Mouse (Mus musculus) c-Kit-positive CD71-negative TER-119-negative erythroid progenitor cells, embryonic 14.5 days (primary cell): ENCODE data around the gene Rin1.
"Not testable (repeated sequence)": the region's sequence is repeated elsewhere in the genome, so short reads cannot be mapped to it uniquely, and the experiment has no call there.

Experiments
- DNase-seq: peaks from one replicate; pipeline ENCODE4 v3.0.0-alpha.2; 2013; ENCODE audit warnings: low read depth

Gene Rin1

DNA sequence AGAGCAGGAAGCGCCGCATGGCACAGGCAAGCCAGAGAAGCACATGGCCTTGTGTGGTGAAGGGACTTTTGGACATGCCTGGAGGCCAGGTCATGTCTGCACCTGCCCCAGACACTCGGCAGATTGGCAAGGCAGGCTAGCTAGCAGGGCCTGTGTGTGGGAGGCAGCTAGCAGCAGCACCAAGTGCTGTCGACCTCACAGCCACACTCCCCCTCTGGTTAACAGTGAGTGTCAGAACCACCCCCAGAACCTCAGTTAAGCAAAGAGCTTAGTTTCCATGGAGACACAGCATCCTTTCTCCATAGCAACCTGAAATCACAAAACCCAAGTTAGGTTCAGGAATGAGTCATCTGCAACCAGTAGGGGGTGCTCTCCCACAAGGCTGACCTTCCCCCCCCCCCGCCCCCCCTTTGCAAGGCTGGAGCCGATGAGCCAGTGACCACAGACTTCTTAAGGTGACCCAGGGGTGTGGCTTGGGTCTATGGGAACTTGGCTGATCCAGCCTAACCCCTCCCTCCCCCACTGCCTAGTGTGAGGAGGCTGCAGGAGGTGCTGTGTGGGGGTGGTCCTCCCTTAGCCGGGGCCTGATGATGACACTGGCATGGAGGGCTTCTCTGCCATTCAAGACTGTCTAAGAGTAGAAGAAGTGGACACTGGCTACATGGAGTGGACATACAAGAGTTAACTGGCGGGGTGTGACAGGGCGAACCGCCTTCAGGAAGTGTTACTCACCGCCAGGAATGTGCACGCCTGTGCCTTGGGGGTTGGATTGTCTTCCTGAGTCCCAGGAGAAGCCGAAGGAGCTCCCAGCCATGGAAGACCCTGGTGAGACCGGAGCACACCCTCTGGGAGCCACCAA, at the start of gene Rin1:
TSS of gene Rin1 (plus strand) at position 435 of the 859 bp plus-strand sequence.
- no peak for DNase-seq

- peak; percentile 79 for DNase-seq
These were observed 48.4 kb upstream of the Rin1 start for GRCm38 (mm10) chr19:5001666-5002406.

GRCm38 (mm10) chr19:5003644-5004043, 46.6 kb upstream of the Rin1 start:
- DNase-seq: not testable (repeated sequence)

DNA sequence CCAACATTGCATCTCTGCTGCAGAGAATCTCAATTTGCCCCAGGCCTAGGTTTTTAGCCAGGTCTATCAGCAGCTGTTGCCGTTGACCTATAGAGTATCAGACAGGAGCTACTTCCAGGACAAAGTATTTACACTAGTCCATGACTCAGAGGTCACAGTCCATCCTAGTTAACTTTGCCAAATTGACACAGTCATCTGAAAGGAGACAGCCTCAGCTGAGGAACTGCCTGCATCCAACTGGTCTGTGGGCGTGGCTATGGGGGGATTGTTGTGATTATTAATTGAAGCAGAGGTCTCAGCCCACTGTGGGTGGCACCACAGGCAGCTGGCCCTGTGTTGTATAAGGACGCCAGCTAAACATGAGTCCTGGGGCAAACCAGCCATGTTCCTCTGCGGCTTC, 45.4 kb upstream of the Rin1 start:
- DNase-seq: no peak

DNA sequence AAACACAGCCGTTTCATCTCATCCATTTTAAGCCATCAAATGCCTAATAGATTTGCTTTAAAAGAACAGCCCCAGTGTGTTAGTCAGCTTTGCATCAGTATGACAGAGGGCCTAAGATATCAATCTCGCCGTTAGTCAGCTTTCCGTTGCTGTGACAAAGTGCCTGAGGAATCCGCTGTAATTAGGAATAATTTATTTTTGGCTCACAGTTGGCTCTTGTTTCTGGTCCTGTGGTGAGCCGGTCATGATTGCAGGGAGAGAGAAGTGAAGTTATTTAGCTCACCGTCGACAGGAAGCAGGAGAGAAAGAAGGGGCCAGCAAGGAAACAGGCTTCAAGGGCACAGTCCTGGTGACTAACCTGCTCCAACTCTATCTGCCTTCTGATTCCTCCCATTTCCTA, 37.1 kb upstream of the Rin1 start:
- no peak for DNase-seq

GRCm38 (mm10) chr19:5014961-5015398, 35.3 kb upstream of the Rin1 start:
- DNase-seq: no peak

DNA sequence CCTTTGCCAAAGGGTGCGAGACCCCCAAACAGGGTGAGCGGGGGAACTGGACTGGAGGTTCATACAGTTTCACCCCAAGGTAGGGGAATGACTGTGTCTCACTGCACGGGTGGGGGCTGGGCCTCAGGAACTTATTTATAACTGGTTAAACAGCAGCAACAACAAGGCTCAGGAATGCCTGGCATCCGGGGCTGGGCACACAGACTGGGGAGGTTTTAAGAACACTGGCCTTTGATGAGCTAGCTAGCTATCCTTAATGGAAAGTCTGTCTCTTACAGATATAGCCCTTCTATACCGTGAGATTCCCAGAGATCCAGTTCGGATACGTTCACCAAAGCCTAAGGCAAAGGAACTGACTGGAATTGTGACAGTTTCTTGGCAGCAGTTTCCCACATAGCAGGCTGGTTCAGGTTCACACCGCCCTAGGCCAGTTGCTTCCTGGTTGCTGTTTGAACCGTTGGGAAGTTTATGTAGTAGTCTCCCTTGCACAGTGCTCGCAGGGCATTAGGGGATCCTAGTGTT, 34.0 kb upstream of the Rin1 start:
- DNase-seq: no peak

GRCm38 (mm10) chr19:5016782-5017181, 33.5 kb upstream of the Rin1 start:
- peak; percentile 64 for DNase-seq

GRCm38 (mm10) chr19:5017611-5018010, 32.7 kb upstream of the Rin1 start:
- DNase-seq: no peak

- no peak for DNase-seq
These were observed 32.1 kb upstream of the Rin1 start for GRCm38 (mm10) chr19:5018191-5018590.

DNA sequence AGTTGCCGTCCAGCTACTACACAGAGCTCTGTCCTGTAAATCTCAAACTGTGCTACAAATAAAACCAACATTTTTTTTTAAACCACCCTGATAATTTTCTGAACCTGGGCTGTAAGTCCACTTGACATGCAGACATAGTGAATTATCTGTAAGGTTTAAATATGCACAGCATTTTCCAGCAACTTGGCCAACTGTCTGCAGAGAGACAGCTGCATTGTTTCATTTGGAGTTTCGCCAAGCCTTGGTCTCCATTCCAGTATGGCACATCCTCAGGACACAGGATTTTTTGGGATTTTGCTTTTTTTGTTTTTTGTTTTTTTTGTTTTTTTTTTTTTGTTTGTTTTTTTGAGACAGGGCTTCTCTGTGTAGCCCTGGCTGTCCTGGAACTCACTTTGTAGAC, 28.9 kb upstream of the Rin1 start:
- no peak for DNase-seq

GRCm38 (mm10) chr19:5023621-5024479, 26.4 kb upstream of the Rin1 start, which contains the start of gene Slc29a2:
TSS of gene Slc29a2 (plus strand) at chr19:5023860.
- DNase-seq: peak; percentile 84

DNA sequence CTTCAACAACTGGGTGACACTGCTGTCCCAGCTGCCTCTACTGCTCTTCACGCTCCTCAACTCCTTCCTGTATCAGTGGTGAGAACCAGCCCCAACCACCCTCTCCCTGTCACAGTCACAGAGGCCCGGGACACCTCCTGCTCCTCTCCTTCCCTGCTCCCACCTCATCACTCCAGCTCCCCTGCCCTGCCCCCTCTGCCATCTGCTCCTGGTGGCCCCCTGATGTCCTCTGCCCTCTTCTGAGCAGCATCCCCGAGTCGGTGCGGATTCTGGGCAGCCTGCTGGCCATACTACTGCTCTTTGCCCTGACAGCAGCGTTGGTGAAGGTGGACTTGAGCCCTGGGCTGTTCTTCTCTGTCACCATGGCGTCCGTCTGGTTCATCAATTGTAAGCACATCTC, 24.2 kb upstream of the Rin1 start:
- no peak for DNase-seq

DNA sequence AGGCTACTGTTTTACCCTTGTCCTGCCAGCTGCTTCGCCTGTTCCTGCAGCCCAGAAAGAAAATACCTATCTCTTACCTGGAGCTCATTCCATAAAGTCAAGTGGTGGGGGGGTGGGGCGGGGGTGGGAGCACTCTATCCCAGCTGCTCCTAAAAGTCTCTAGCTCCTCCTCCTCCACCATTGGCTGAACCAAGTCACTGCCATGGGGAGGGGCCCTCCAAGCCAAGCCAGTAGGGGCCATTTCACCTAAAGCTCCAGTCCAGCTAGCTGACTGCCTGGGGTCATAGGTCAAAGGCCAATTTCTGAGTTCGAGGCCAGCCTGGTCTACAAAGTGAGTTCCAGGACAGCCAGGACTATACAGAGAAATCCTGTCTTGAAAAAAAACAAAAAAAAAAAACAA, 17.6 kb upstream of the Rin1 start:
- DNase-seq: no peak

- DNase-seq: no peak
These were observed 13.7 kb upstream of the Rin1 start for GRCm38 (mm10) chr19:5036577-5036976.

GRCm38 (mm10) chr19:5037678-5038571, 12.4 kb upstream of the Rin1 start:
- DNase-seq: peak; percentile 50

DNA sequence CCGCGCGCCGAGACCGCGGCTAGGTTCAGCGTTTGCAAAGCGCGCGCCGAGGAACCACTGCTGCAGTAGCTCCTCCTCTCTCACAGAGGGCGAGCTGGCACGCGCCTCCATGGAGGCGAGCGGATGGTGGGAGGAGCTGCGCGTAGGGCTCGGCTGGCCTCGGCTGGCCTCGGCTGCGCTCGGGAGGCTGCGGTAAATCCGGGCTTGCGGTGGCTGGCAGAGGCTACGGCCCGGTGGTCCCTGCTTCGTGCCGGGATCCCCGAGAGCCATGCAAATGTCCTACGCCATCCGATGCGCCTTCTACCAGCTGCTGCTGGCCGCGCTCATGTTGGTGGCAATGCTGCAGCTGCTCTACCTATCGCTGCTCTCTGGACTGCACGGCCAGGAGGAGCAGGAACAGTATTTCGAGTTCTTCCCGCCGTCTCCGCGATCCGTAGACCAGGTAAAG, 11.5 kb upstream of the Rin1 start, which contains the start of the genes B4gat1 and AC124502.3:
TSS of gene B4gat1 (plus strand) at position 118 of the 448 bp plus-strand sequence.
TSS of gene AC124502.3 (plus strand) at position 183 of the 448 bp plus-strand sequence.
- peak; percentile 77 for DNase-seq

DNA sequence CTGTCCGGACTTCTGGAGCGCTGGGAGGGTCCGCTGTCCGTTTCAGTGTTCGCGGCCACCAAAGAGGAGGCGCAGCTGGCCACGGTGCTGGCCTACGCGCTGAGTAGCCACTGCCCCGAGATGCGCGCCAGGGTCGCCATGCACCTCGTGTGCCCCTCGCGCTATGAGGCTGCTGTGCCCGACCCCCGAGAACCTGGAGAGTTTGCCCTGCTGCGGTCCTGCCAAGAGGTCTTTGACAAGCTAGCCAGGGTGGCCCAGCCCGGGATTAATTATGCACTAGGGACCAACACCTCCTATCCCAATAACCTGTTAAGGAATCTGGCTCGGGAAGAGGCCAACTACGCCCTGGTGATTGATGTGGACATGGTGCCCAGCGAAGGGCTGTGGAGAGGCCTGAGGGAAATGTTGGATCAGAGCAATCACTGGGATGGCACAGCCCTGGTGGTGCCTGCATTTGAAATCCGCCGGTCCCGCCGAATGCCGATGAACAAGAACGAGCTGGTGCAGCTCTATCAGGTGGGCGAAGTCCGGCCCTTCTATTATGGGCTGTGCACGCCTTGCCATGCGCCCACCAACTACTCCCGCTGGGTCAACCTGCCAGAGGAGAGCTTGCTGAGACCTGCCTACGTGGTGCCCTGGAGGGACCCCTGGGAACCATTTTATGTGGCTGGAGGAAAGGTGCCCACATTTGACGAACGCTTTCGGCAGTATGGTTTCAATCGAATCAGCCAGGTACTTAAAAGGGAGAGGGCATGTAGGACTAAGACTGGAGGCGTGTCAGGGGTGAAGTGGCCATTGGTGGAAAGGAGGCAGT, 10.8 kb upstream of the Rin1 start:
- no peak for DNase-seq

DNA sequence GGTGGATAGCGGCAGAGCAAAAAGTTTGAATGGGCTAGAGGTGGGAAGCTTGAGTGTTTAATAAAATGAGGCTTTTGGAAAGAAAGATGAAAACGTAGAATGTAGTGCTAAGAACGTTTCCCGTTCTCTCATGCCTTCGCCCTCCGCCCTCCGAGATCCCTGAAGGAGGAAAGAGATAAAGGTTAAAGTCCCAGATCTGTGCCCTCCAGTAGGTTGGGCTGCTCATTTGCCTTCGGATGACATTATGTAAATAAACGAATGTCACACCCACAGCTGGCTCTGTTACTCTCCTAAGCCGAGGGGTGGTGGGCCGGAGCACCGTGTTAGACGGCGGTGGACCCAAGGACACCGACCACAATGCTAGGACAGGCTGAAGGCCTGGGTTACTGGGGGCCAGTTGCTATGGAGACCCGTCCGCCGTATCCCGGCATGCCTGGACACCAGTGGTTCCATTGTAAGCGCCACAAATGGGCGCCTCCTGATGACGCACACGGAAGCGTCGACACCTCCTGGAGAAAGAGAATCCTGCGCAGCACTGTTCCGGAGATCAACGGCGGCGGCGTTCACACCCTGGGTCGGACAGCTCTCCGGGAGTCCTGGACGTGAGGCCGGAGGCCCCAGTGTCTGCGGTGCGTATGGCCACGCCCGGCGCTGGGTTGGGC, 9.3 kb upstream of the Rin1 start, which contains the start of gene Brms1:
TSS of gene Brms1 (plus strand) at position 493 of the 662 bp plus-strand sequence.
- DNase-seq: peak; percentile 93
